Mouse (Mus musculus) CH12.LX (cell line): Measurements from ENCODE around the gene Tbc1d25. TPM values are rescaled to one million over a fixed set of nuclear protein-coding genes. Genes with fewer than 3 reads are reported as not detected.

Experiments
- DNase-seq: peaks from one replicate; pipeline ENCODE4 v3.0.0-alpha.2; 2013; ENCODE audit errors: extremely low read depth
- H3K27ac ChIP-seq: 2 replicates; pipeline ENCODE4 v1.5.1; 2012; ENCODE audit warnings: low read depth, mild to moderate bottlenecking, control low read depth, moderate library complexity; ENCODE audit not compliant: insufficient read depth
- H3K27me3 ChIP-seq: replicated peaks from 2 replicates; pipeline ENCODE3; 2012; ENCODE audit warnings: inconsistent platforms
- H3K36me3 ChIP-seq, 2 experiments: replicated peaks in 1 of 2; 2 replicates each; pipeline versions ENCODE3 to v1.6.1; 2012; ENCODE audit warnings: inconsistent platforms in 1 of 2, low read length in 1 of 2, mild to moderate bottlenecking in 1 of 2, mixed read lengths in 1 of 2, moderate library complexity in 1 of 2; ENCODE audit not compliant: control insufficient read depth in 1 of 2, insufficient read depth in 1 of 2
- H3K4me1 ChIP-seq, 2 experiments: 2 replicates each; pipeline ENCODE4 v1.6.1; 2012; ENCODE audit warnings: inconsistent platforms in 1 of 2, moderate library complexity in 1 of 2; ENCODE audit not compliant: insufficient read depth in 2 of 2, control insufficient read depth in 1 of 2
- H3K4me2 ChIP-seq: 2 replicates; pipeline ENCODE4 v1.6.1; 2012; ENCODE audit warnings: low read depth, mild to moderate bottlenecking, control low read depth; ENCODE audit not compliant: poor library complexity, insufficient read depth, severe bottlenecking
- H3K4me3 ChIP-seq, 3 experiments: fragments of 150-350 bp in 1 of 3; sonication (generic) in 1 of 3; replicated peaks in 1 of 3; 2 replicates each; pipeline versions ENCODE3 to v1.5.1; 2011 to 2012; ENCODE audit warnings: low read depth in 2 of 3, low read length in 2 of 3, mild to moderate bottlenecking in 2 of 3, moderate library complexity in 2 of 3, control low read depth in 1 of 3, improper control_type of control experiment in 1 of 3, inconsistent platforms in 1 of 3, mixed read lengths in 1 of 3; ENCODE audit not compliant: poor library complexity in 1 of 3
- H3K79me2 ChIP-seq: replicated peaks from 2 replicates; pipeline ENCODE4 v1.6.1; 2012; ENCODE audit warnings: mild to moderate bottlenecking, moderate library complexity; ENCODE audit not compliant: control insufficient read depth, poor library complexity, insufficient read depth, severe bottlenecking; ENCODE audit errors: extremely low read depth
- H3K9ac ChIP-seq: 2 replicates; pipeline ENCODE4 v1.6.1; 2012; ENCODE audit warnings: low read depth, mild to moderate bottlenecking, control low read depth, moderate library complexity; ENCODE audit not compliant: insufficient read depth
- H3K9me3 ChIP-seq: replicated peaks from 2 replicates; pipeline ENCODE3; 2012; ENCODE audit warnings: low read length, inconsistent platforms, mixed read lengths
- BHLHE40 ChIP-seq: IDR thresholded peaks from 2 replicates; pipeline ENCODE4 v1.6.1; 2011; ENCODE audit warnings: mild to moderate bottlenecking, low read depth, low read length, improper control_type of control experiment
- CHD2 ChIP-seq: IDR thresholded peaks from 2 replicates; pipeline ENCODE4 v1.6.1; 2011; ENCODE audit warnings: low read length, improper control_type of control experiment
- CTCF ChIP-seq, 2 experiments: IDR thresholded peaks in 1 of 2; conservative IDR thresholded peaks in 1 of 2; 2 replicates each; pipeline ENCODE4 v1.5.1; 2011 to 2012; ENCODE audit warnings: low read depth in 2 of 2, low read length in 2 of 2, improper control_type of control experiment in 1 of 2, inconsistent platforms in 1 of 2, mild to moderate bottlenecking in 1 of 2, moderate library complexity in 1 of 2
- E2F4 ChIP-seq: IDR thresholded peaks from 2 replicates; pipeline ENCODE4 v1.6.1; 2011; ENCODE audit warnings: low read depth, low read length, improper control_type of control experiment; ENCODE audit not compliant: insufficient replicate concordance
- ELF1 ChIP-seq: IDR thresholded peaks from 2 replicates; pipeline ENCODE4 v1.6.1; 2014; ENCODE audit warnings: low read depth, mild to moderate bottlenecking, inconsistent platforms, low read length, improper control_type of control experiment
- ETS1 ChIP-seq: conservative IDR thresholded peaks from 2 replicates; pipeline ENCODE4 v1.6.1; 2012; ENCODE audit warnings: low read depth, mild to moderate bottlenecking, inconsistent platforms, low read length, improper control_type of control experiment, moderate library complexity
- IRF4 ChIP-seq: IDR thresholded peaks from 2 replicates; pipeline ENCODE4 v1.6.1; 2014; ENCODE audit warnings: low read depth, mild to moderate bottlenecking, inconsistent platforms, low read length, improper control_type of control experiment
- JUND ChIP-seq: conservative IDR thresholded peaks from 2 replicates; pipeline ENCODE4 v1.6.1; 2011; ENCODE audit warnings: low read depth, low read length, improper control_type of control experiment
- KAT2A ChIP-seq: IDR thresholded peaks from 2 replicates; pipeline ENCODE4 v1.6.1; 2012; ENCODE audit warnings: low read length, improper control_type of control experiment, inconsistent platforms; ENCODE audit not compliant: insufficient replicate concordance
- MAFK ChIP-seq: IDR thresholded peaks from 2 replicates; pipeline ENCODE4 v1.6.1; 2011; ENCODE audit warnings: low read length, improper control_type of control experiment; ENCODE audit not compliant: insufficient replicate concordance
- MAX ChIP-seq: IDR thresholded peaks from 2 replicates; pipeline ENCODE4 v1.6.1; 2011; ENCODE audit warnings: low read length, improper control_type of control experiment
- MAZ ChIP-seq: IDR thresholded peaks from 2 replicates; pipeline ENCODE4 v1.6.1; 2012; ENCODE audit warnings: low read depth, mild to moderate bottlenecking, inconsistent platforms, low read length, improper control_type of control experiment, moderate library complexity
- MEF2A ChIP-seq: IDR thresholded peaks from 2 replicates; pipeline ENCODE4 v1.6.1; 2014; ENCODE audit warnings: low read depth, mild to moderate bottlenecking, inconsistent platforms, low read length, improper control_type of control experiment, borderline replicate concordance
- MXI1 ChIP-seq: IDR thresholded peaks from 2 replicates; pipeline ENCODE4 v1.6.1; 2011; ENCODE audit warnings: mild to moderate bottlenecking, low read depth, low read length, improper control_type of control experiment
- MYC ChIP-seq: IDR thresholded peaks from 2 replicates; pipeline ENCODE4 v1.6.1; 2011; ENCODE audit warnings: low read depth, mild to moderate bottlenecking, improper control_type of control experiment, low read length
- NELFE ChIP-seq: IDR thresholded peaks from 2 replicates; pipeline ENCODE4 v1.6.1; 2011; ENCODE audit warnings: low read depth, low read length, improper control_type of control experiment
- NRF1 ChIP-seq: IDR thresholded peaks from 2 replicates; pipeline ENCODE4 v1.6.1; 2014; ENCODE audit warnings: low read depth, mild to moderate bottlenecking, inconsistent platforms, low read length, improper control_type of control experiment, moderate library complexity
- PAX5 ChIP-seq: IDR thresholded peaks from 2 replicates; pipeline ENCODE4 v1.6.1; 2012; ENCODE audit warnings: low read length, inconsistent platforms, mixed read lengths
- POLR2A ChIP-seq: IDR thresholded peaks from 2 replicates; pipeline ENCODE4 v1.6.1; 2011; ENCODE audit warnings: low read depth, mild to moderate bottlenecking, improper control_type of control experiment, low read length
- POLR2AphosphoS2 ChIP-seq: IDR thresholded peaks from 2 replicates; pipeline ENCODE4 v1.6.1; 2011; ENCODE audit warnings: low read depth, low read length, improper control_type of control experiment
- RAD21 ChIP-seq: IDR thresholded peaks from 2 replicates; pipeline ENCODE4 v1.6.1; 2011; ENCODE audit warnings: low read depth, mild to moderate bottlenecking, low read length, improper control_type of control experiment, moderate library complexity
- RCOR1 ChIP-seq: conservative IDR thresholded peaks from 2 replicates; pipeline ENCODE4 v1.6.1; 2012; ENCODE audit warnings: low read depth, mild to moderate bottlenecking, inconsistent platforms, low read length, improper control_type of control experiment
- SIN3A ChIP-seq: IDR thresholded peaks from 2 replicates; pipeline ENCODE4 v1.6.1; 2012; ENCODE audit warnings: low read length, improper control_type of control experiment, inconsistent platforms
- TCF12 ChIP-seq: IDR thresholded peaks from 2 replicates; pipeline ENCODE4 v1.6.1; 2014; ENCODE audit warnings: low read depth, mild to moderate bottlenecking, inconsistent platforms, low read length, improper control_type of control experiment
- USF2 ChIP-seq: conservative IDR thresholded peaks from 2 replicates; pipeline ENCODE4 v1.6.1; 2011; ENCODE audit warnings: low read depth, low read length, improper control_type of control experiment
- ZC3H11A ChIP-seq: IDR thresholded peaks from 2 replicates; pipeline ENCODE4 v1.6.1; 2012; ENCODE audit warnings: low read depth, mild to moderate bottlenecking, inconsistent platforms, low read length, improper control_type of control experiment
- ZKSCAN1 ChIP-seq: IDR thresholded peaks from 2 replicates; pipeline ENCODE4 v1.6.1; 2012; ENCODE audit warnings: low read depth, inconsistent platforms, low read length, improper control_type of control experiment, borderline replicate concordance
- ZMIZ1 ChIP-seq: IDR thresholded peaks from 2 replicates; pipeline ENCODE4 v1.6.1; 2012; ENCODE audit warnings: low read depth, mild to moderate bottlenecking, inconsistent platforms, low read length, improper control_type of control experiment
- dilution Hi-C: fragments of 300-500 bp; cut with MboI; formaldehyde crosslinking; loops from 2 replicates; pipeline ENCODE4 v1.14.3; 2020; ENCODE audit warnings: low sequenced_read_pairs; ENCODE audit not compliant: extremely low pct_unique_long_range_greater_than_20kb, extremely low pct_ligation_motif_present
- in situ Hi-C: fragments of 300-500 bp; cut with MboI; formaldehyde crosslinking; loops from 3 replicates; pipeline ENCODE4 v1.14.3; 2019; ENCODE audit warnings: low sequenced_read_pairs, low pct_ligation_motif_present, low pct_unique_long_range_greater_than_20kb, mixed read lengths
- polyA plus RNA-seq: library from polyadenylated mRNA; unstranded; fragments of >175 nt; gene quantifications from 2 replicates; pipeline ENCODE4 v1.2.1, GENCODE M21; 2012; ENCODE audit warnings: low read depth; ENCODE audit not compliant: insufficient read length
- total RNA-seq, 2 experiments: library from RNA; depleted of rRNA; stranded (reverse); fragments of 300-350 nt in 1 of 2; fragments of >200 nt in 1 of 2; gene quantifications; 2 replicates each; pipeline ENCODE4 v1.2.3; 2012 to 2014

The Tbc1d25 gene
- total and polyA plus RNA-seq, 3 experiments = 2.4 to 10.2 (median 6.0) TPM

DNA sequence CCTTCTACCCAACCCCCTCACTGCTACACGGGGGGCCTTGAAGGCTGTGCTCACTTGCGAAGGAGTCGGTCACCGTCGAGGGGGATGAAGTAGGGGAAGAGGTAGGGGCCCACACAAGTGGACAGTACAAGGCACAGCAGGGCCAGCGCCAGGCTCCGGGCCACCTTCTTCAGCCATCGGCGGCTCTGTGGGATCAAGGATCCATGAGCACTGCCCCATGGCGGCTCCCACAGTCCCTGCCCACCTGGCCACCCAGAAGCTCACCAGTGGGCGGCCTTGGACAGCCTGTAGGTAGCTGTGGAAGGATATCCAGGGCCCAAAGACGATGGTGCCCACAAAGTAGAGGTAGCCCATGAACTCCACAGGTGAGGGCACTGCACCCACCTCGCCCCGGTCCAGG is 27.1 kb upstream of the Tbc1d25 start:
- H3K4me3 ChIP-seq = no peak overlapping the region
- no peaks in the 10 kb centered on the region for H3K4me1 ChIP-seq
- H3K9ac ChIP-seq = no peak overlapping the region
- dilution Hi-C loops = no loop called here
- no peak for DNase-seq
- no peak for TF ChIP-seq MYC
- no peak for TF ChIP-seq RAD21
- TF ChIP-seq, all 38 proteins: peak for 0
- in situ Hi-C loops = no loop called here
- Histone ChIP-seq H3K79me2 (no peaks in the 10 kb centered on the region), H3K9me3 (no peaks in the 10 kb centered on the region), H3K4me2 (no peak overlapping the region), H3K27me3 (peaks cover 50% of the 10 kb centered on the region), H3K27ac (no peak overlapping the region), H3K36me3 (no peaks in the 10 kb centered on the region)

DNA sequence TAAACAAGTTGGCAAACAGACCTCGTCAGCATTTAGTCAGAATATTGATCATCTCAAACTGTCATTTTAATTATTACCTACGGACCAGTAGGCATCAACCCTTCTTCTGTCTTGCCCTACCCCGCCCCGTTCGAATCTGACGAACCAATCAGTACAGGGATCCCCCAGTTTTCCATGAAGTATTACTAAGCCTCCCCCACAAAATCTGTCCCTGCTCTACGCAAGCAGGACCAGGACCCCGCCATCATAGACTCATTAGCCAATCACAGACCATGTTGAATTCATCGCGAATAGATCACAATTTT is 17.4 kb upstream of the Tbc1d25 start, which contains the start of gene Ebp:
Gene Ebp (minus strand): TSS at position 94 of the 305 bp plus-strand sequence.
- dilution Hi-C loops (no loop called here), in situ Hi-C loops (no loop called here)

DNA sequence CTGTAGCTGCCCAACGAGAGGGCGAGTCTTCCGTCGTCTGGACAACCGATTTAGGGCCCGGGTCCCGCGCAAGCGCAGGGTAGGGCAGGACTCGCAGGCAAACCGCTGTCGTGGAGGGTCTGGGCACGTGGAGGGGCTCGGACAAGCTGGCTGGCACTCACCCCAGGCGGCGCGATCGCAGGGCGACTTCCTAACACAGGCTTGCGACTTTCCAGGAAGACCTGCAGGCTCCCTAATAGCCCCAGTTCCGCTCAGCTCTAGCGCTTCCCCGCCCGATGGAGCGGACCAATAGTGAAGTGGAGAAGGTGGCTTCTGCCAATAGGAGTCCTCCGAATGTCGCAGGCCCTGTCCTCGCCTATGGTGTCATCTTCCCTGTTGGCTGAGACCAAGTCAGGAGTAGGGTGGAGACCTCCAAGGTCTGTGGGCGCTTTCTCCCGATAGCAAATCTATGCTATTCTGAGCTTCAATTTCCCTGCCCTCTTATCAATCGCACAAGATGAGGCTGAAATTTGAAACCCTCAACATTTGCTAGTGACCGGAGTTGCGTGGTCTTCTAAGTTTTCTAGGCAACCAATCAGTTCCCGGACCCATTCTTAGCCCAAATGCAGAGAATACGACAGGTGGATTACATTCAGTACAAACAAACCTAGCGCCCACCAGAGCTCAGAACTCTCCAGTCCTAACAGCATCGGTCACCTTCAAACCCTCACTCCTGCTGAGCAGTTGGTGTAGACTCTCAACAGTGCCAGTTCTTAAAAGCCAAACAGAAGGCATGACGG is 16.8 kb upstream of the Tbc1d25 start:
- H3K9me3 ChIP-seq = no peaks in the 10 kb centered on the region
- peak overlapping the region; percentile 65 to 78 (median 75) for H3K4me3 ChIP-seq
- H3K9ac ChIP-seq = peak overlapping the region; percentile 65
- no peaks in the 10 kb centered on the region for H3K27me3 ChIP-seq
- dilution Hi-C loops = no loop called here
- H3K79me2 ChIP-seq = no peaks in the 10 kb centered on the region; the same call in 1 of the 2 replicates
- in situ Hi-C loops = no loop called here
- H3K4me1 ChIP-seq = peaks cover 0 to 2% of the 10 kb centered on the region in 2 experiments; a peak in 2 of 4 replicates
- DNase-seq = peak; percentile 79
- H3K27ac ChIP-seq = no peak overlapping the region
- peaks cover 4 to 7% of the 10 kb centered on the region in 2 experiments for H3K36me3 ChIP-seq
- peak overlapping the region; percentile 81 for H3K4me2 ChIP-seq
- TF ChIP-seq NRF1 (peak; percentile 75), MYC (0 out of 2 replicates have a peak, but pooled peaks have one; percentile 10), POLR2A (peak; percentile 79), TCF12 (peak; percentile 42; the same call in 1 of the 2 replicates), KAT2A (0 out of 2 replicates have a peak, but pooled peaks have one; percentile 15), MAX (0 out of 2 replicates have a peak, but pooled peaks have one; percentile 18), NELFE (peak; percentile 81), POLR2AphosphoS2 (0 out of 2 replicates have a peak, but pooled peaks have one; percentile 29), MAFK (no peak), ELF1 (peak; percentile 81), CTCF (conservative IDR thresholded peaks at IDR 0.05 in 1 of 2, IDR thresholded peaks at IDR 0.05 in 1 of 2; ENCODE audit: low read depth in 2 of 2, low read length in 2 of 2) (no peak), SIN3A (peak; percentile 50), RCOR1 (no peak), USF2 (no peak), ZMIZ1 (peak; percentile 73), IRF4 (0 out of 2 replicates have a peak, but pooled peaks have one; percentile 37), CHD2 (peak; percentile 50; the same call in 1 of the 2 replicates)

More for the DNA sequence above, 17.4 kb upstream of the Tbc1d25 start, which contains the start of gene Ebp:
- H3K4me1 ChIP-seq = peaks cover 0 to 2% of the 10 kb centered on the region in 2 experiments; a peak in 2 of 4 replicates
- H3K79me2 ChIP-seq = no peaks in the 10 kb centered on the region; the same call in 1 of the 2 replicates
- no peaks in the 10 kb centered on the region for H3K27me3 ChIP-seq
- H3K4me2 ChIP-seq = peak within 1 kb of the TSS; percentile 81
- H3K4me3 ChIP-seq = peak within 1 kb of the TSS; percentile 65 to 78 (median 75)
- no peak within 1 kb of the TSS for H3K27ac ChIP-seq
- peak within 1 kb of the TSS; percentile 65 for H3K9ac ChIP-seq
- H3K9me3 ChIP-seq = no peaks in the 10 kb centered on the region
- H3K36me3 ChIP-seq = peaks cover 4% of the 10 kb centered on the region in 2 experiments
- no peak for TF ChIP-seq PAX5
- no peak for TF ChIP-seq ZKSCAN1
- TF ChIP-seq ETS1 = no peak
- TF ChIP-seq ELF1 = no peak
- TF ChIP-seq MXI1 = no peak
- no peak for TF ChIP-seq JUND
- TF ChIP-seq BHLHE40 = no peak
- no peak for TF ChIP-seq POLR2AphosphoS2
- no peak for TF ChIP-seq E2F4
- no peak for TF ChIP-seq RCOR1
- no peak for TF ChIP-seq MEF2A
- no peak for TF ChIP-seq ZC3H11A
- no peak for TF ChIP-seq CTCF (conservative IDR thresholded peaks at IDR 0.05 in 1 of 2, IDR thresholded peaks at IDR 0.05 in 1 of 2; ENCODE audit: low read depth in 2 of 2, low read length in 2 of 2)
- no peak for TF ChIP-seq MYC
- TF ChIP-seq NRF1 = no peak
- TF ChIP-seq MAZ = no peak
- no peak for TF ChIP-seq KAT2A
- DNase-seq = peak; percentile 3
